Mouse (Mus musculus) embryo, embryonic 10.5 days (tissue): ENCODE results near the gene Hivep3.

Experiments
- DNase-seq: peaks from one replicate; pipeline ENCODE4 v3.0.0-alpha.2; 2015; ENCODE audit warnings: low spot score

Gene Hivep3

GRCm38 (mm10) chr4:120058794-120059193 is 325.2 kb downstream of the Hivep3 start:
- DNase-seq: no peak

DNA sequence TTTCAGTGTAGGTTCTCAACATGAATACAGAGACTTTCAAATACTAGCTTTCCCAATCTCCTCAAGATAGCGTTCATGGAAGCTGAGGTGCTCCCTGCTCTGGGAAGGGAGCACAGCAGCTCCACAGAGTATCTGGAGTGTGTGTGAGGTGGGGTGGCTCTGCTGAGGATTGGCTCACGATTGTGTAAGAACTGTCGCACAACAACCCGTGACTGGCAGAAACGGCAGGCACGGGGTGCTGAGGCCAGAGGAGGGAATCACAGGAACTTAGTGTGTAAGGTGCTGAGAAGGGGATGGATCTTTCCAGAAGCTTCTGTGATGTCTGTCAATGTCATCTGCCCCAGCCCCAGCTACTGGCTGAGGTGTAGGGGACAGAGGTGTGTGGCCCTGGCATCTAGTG is 328.1 kb downstream of the Hivep3 start:
- DNase-seq: no peak

DNA sequence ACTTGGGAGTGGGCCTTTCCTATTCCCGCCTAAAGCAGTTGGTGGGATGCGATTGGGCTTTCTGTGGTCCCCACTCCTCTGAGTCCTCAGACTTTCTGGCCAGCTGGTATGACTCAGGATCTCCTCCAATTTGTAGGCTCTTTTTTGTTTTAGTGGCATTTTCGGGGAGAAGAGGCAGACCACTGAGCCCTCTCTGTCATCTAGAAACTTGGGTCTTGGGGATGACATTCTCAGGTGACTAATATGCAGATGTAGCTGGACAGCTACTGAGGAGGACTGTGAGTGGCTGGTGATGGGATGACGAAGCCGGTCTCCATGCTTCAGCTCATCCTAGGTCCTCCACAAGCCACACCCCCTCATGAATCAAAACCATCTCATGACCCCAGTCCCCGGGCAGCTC is 328.6 kb downstream of the Hivep3 start:
- no peak for DNase-seq

GRCm38 (mm10) chr4:120062754-120063153 is 329.2 kb downstream of the Hivep3 start:
- DNase-seq: no peak

- no peak for DNase-seq
These were observed 330.0 kb downstream of the Hivep3 start for GRCm38 (mm10) chr4:120063353-120064124.

DNA sequence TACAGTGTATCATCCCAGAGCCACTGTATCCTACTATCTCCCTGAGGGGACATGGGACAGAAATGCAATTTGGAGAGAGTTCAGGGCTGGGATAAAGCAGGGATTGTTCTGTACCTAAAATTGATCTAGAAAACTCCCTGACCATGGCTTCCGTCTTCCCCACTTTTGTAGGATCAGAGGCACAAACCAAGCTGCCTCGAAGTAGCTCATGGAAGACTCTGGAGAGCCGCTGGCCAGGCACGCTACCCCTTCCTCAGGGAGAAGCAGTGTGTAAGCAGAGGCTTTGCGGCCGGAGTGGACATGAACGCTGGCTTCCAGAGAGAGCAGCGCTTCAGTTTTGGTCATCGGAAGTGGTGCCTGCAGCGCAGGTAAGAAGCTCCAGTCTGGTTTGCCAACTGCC is 331.1 kb downstream of the Hivep3 start, which contains the start of gene AL607142.1:
TSS of gene AL607142.1 (plus strand) at position 301 of the 400 bp plus-strand sequence.
- no peak for DNase-seq

- peak; percentile 14 for DNase-seq
These were observed 333.4 kb downstream of the Hivep3 start for GRCm38 (mm10) chr4:120066841-120067591.

DNA sequence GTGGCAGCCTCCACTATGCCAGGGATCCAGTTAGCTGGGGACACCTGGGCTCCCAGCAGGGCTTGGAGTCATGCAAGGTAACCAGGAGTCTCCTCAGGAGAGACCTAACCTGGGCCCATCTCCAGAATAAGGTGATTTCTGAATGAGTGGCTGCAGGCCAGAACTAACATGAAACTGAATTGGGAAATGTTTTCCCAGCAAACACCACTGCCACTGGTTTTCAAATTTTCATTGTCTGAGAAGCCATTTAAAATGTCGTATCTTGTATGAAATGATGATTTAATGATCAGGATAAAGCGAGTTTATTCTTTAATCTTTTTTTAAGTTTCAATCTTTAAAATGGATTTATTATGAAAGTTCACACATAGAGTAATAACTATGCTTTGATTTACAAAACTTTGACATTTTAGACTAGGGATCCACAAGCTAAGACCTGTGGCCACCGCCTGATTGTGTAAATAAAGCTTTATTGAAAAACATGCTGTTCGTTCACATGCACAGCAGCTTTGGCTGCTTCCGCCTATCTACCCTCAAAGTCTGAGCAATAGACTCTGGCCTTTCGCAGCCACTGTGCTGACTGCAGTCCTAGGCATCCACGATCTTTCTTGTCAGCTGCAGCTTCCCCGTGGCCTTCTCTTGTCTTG is 334.1 kb downstream of the Hivep3 start:
- DNase-seq: no peak

- no peak for DNase-seq
These were observed 335.4 kb downstream of the Hivep3 start for GRCm38 (mm10) chr4:120068883-120069581.

DNA sequence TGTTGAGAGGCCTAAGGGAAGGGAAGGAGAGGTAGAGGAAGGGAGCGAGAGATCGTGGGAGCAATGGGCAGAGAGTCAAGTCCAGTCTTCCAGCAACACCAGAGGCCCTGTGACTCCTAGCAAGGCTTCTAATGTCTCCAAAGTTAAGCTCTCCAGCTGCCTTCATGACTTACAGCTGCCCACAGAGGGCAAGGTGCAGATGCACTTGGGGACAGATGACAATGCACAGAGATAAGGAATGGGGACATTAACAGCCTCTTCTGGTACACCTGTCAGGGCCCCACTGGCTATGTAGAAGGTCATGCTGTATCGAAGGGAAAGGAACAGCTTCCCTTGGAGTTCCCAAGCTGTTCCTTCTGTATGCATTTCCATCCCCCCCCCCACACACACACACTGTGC is 336.0 kb downstream of the Hivep3 start:
- DNase-seq: no peak

DNA sequence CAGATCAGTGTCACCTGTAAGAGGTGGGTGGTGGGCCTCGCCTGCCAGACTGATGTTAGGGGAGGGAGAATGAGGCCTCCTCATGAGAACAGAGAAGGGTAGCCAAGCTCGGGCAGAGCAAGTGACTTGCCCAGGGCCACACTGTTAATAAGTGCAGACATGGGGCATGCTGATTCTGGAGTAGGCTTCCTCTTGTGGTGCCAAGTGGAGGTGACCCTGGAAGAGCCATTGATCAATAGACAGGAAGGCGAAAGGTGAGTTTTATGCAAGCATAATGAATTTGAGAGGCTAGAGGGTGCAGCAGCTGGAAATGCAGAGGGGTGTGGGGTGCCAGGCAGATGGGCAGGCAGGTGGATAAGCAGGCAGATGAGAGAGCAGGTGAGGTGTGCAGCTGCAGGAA is 337.8 kb downstream of the Hivep3 start:
- no peak for DNase-seq

- no peak for DNase-seq
These were observed 338.4 kb downstream of the Hivep3 start for GRCm38 (mm10) chr4:120071842-120072507.

GRCm38 (mm10) chr4:120074061-120074460 is 340.5 kb downstream of the Hivep3 start:
- DNase-seq: no peak

- DNase-seq: no peak
These were observed 343.7 kb downstream of the Hivep3 start for GRCm38 (mm10) chr4:120077322-120077721.

DNA sequence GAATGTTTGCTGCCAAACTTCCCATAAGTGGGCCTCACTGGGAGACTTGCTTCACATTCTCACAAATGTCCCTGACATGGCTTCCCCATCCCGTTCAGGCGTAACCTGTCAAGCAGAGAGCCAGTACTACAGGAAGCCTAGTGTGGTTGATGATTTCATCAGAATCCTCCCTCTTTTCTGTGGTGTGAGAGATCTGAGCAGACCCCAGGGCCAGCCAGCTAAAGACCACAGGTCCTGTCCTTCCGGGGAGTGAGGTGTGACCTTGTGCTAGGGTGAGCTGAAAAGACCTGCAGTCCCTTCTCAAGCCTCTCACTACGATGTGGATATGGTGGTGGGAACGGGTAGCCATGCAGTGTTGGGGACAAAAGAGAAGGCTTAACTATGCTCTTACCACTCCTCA is 348.9 kb downstream of the Hivep3 start:
- no peak for DNase-seq

DNA sequence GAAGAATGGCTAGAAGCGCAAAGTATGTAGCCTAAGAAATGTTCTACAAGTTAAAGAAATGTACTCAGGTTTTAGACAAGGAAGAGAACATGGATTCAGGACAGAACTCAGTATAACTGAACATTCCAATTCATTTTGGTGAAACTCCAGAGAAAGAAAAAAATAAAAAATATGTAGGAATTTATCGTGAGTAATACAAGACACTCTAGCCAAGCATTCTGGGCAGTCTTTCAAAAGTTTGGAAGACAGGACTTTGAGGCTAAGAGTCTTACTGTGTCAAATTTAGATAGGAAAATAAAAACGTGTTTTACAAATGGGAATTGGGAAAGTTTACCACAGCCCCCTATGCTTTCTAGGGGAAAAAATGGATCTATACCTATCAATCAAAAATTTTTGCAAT is 350.1 kb downstream of the Hivep3 start:
- DNase-seq: no peak

GRCm38 (mm10) chr4:120089536-120089935 is 356.0 kb downstream of the Hivep3 start:
- no peak for DNase-seq

DNA sequence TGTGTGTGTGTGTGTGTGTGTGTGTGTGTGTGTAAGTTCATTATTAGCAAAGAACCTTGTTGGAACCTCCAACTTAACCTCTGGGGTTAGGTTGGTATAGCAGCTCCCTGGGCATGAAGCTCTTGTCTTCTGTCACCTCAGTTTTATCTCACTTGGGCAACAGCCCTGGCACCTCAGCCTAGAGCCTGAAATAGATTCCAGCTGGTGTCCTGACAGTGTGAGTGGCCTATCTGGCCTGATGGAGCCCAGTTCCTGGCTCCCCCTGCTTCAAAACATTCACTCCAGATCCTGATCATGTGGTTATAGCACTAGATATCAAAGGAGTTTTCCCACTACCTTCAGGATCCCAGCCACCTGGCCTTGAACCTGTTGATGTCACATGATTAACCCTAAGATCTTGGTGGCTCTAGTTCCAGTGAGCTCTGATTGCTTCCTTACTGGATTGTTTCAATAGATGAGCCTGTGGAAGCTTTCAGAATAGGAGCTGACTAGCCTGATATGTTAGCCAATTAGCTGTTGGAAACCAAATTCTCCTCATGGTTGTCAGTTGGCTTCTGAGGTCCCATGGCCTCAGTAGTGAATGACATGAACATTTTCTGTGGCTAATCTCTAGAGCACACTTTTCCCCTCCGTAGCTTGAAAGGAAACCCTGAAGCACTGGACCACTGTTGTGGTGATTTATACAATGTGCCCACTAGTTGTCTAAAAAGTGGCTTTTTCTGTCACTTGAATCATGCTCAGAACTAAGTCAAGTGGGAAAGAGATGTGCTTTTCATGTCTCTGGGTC is 358.6 kb downstream of the Hivep3 start:
- no peak for DNase-seq

DNA sequence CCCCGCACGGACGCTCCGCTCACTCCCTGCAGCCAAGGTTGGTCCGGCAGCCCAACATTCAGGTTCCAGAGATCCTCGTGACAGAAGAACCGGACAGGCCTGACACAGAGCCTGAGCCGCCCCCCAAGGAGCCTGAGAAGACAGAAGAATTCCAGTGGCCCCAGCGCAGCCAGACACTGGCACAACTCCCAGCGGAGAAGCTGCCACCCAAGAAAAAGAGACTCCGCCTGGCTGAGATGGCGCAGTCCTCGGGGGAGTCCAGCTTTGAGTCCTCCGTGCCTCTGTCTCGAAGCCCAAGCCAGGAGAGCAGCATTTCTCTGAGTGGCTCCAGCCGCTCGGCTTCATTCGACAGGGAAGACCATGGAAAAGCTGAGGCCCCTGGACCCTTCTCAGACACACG is 363.4 kb downstream of the Hivep3 start:
- DNase-seq: no peak

DNA sequence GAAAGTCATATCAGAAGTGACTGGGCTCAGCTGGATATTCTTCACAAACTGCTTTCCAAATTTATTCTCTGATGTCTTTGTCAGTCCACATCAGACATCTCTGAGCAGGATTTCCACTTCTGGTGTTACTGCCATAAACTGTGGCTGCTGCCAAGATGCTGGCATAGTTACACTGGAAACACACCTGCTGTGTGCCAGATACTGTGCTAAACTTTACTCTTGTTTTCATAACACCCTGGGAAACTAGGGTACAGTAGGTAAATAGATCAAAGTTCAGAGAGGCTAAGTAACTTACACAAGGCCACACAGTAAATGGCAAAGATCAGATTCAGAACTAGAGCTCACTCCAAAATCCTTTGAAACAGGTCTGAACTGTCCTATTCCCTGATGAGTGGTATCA is 367.6 kb downstream of the Hivep3 start:
- DNase-seq: no peak

DNA sequence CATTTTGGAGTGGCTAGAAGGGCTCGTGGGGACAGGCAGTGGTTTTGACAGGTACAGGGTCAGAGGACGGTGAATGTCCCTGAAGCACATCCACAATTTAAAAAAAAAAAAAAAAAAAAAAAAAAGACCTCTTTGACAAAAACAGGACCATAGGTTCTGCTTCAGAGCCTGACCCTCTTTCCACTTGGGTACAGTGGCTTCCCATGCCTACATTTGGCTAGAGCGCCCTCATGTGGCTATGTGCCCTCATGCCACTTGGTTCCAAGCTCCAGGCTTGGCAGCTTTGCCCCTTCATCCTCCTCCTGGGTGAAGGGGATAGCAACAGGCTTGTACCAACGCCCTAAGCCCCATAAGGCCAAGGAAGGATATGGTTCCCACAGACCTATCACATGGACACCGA is 371.0 kb downstream of the Hivep3 start:
- peak; percentile 67 for DNase-seq
